Mouse (Mus musculus): ENCODE data around the gene Ndufaf1. TPM values are rescaled to one million over a fixed set of nuclear protein-coding genes. Genes with fewer than 3 reads are reported as not detected.
"Not testable (repeated sequence)": the region's sequence is repeated elsewhere in the genome, so short reads cannot be mapped to it uniquely, and the experiment has no call there.

The Ndufaf1 gene
- polyA plus RNA-seq, 1 experiment from 2014 or later, result 39.4 TPM

DNA sequence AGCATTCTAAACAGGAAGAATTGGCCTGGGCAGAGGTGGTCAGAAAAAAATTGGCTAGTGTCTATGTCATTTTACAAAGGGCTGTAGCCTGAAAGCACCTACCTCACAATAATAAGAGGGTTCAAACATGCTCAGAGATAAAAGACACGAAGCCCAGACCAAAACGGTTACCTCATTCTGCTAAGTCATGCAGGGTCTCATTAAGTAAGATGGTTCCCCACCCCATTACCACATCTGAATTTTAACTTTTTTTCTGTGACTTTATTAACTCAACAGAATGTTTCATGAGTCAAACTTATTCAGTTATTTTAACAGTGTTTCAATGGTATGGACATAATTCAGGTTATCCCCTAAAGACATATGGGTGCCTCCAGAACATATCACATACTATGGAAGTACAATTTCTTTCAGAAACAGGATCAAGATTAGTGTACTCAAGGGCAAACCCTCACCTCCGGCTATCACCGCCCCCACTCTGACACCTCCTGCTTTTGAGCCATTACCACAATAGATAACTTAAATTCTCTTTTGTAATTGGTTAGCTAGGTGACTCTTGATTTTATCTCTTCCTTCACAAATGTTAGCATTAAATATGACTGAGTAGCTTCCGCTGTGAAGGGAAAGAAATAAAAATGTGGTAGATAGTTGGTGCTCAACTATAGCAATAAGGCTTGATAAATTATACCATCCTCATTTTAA is 21.3 kb downstream of the Ndufaf1 start:
- H3K4me2 ChIP-seq (ENCODE audit: low read depth, low read length), result no peak overlapping the region
- no peak overlapping the region for H3K9ac ChIP-seq (ENCODE audit: low read depth, low read length)
- peaks cover 90% of the 10 kb centered on the region for H3K36me3 ChIP-seq (ENCODE audit: control insufficient read depth, insufficient read depth, low read length)
- H3K4me3 ChIP-seq (ENCODE audit: low read depth, low read length), result no peak overlapping the region
- no peaks in the 10 kb centered on the region for H3K4me1 ChIP-seq (ENCODE audit: control insufficient read depth, insufficient read depth, low read length)
- DNase-seq (ENCODE audit: low spot score), result no peak
- H3K27me3 ChIP-seq (replicated peaks; ENCODE audit: control insufficient read depth, insufficient read depth, low read length), result no peaks in the 10 kb centered on the region
- 94% methylated on average over 5 of the region's 5 CpGs for WGBS
- H3K9me3 ChIP-seq (ENCODE audit: control insufficient read depth, low read length), result no peaks in the 10 kb centered on the region
- H3K27ac ChIP-seq (replicated peaks; ENCODE audit: low read depth, low read length), result no peak overlapping the region
- no peak for ATAC-seq (ENCODE audit: low read depth)

DNA sequence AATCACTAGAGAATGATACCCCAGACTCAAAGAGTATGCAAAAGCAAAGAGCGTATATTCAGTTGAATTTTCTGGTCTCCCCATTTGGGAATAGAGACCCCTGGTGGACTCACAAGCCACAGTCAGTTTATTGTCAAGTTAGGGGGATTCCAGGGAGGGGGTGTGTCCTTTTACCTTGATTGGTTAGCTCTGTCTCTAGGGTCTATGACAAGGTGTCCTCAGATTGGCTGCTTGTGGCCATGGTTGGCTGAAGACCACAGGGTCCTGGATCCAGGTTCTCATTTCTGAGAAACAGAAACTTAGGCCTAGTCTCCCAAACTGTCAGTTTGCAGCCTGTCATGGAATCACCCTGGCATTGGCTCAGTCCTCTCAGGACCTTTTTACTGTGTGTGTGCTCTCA is 25.8 kb downstream of the Ndufaf1 start:
- DNase-seq (ENCODE audit: low spot score), result no peak
- Histone ChIP-seq H3K9ac (ENCODE audit: low read depth, low read length) (no peak overlapping the region), H3K4me2 (ENCODE audit: low read depth, low read length) (no peak overlapping the region), H3K27ac (replicated peaks; ENCODE audit: low read depth, low read length) (no peak overlapping the region), H3K4me3 (ENCODE audit: low read depth, low read length) (no peak overlapping the region), H3K27me3 (replicated peaks; ENCODE audit: control insufficient read depth, insufficient read depth, low read length) (no peaks in the 10 kb centered on the region), H3K36me3 (ENCODE audit: control insufficient read depth, insufficient read depth, low read length) (peaks cover 89% of the 10 kb centered on the region), H3K4me1 (ENCODE audit: control insufficient read depth, insufficient read depth, low read length) (no peaks in the 10 kb centered on the region), H3K9me3 (ENCODE audit: control insufficient read depth, low read length) (no peaks in the 10 kb centered on the region)
- 100% methylated on average over 1 of the region's 1 CpGs for WGBS
- no peak for ATAC-seq (ENCODE audit: low read depth)

DNA sequence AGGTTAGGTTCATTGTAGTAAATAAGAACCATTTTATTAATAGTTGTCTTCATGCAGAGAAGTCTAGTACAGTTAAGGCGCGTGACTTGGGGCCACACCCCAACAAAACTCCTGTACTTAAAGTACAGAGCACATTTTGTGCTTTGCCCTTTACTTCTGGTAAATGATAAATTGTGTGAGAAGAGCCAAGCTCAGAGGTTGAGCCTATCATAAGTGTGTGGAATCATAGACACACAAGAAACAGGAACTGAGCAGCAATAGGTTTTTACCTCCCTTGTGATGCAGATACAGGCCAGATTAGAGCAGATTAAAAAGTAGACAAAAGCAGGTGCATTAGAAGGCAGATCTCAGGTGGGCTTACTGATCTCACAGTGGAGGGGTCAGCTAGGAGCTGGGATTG is 41.3 kb downstream of the Ndufaf1 start:
- DNase-seq (ENCODE audit: low spot score) (no peak), ATAC-seq (ENCODE audit: low read depth) (no peak)
- peak overlapping the region; percentile 16; the same call in 1 of the 2 replicates for H3K4me2 ChIP-seq (ENCODE audit: low read depth, low read length)
- peaks cover 24% of the 10 kb centered on the region; the same call in 1 of the 2 replicates for H3K36me3 ChIP-seq (ENCODE audit: control insufficient read depth, insufficient read depth, low read length)
- 97% methylated on average over 2 of the region's 2 CpGs for WGBS
- H3K4me1 ChIP-seq (ENCODE audit: control insufficient read depth, insufficient read depth, low read length), result peaks cover 14% of the 10 kb centered on the region
- no peak overlapping the region for H3K9ac ChIP-seq (ENCODE audit: low read depth, low read length)
- H3K4me3 ChIP-seq (ENCODE audit: low read depth, low read length), result no peak overlapping the region
- no peaks in the 10 kb centered on the region for H3K27me3 ChIP-seq (replicated peaks; ENCODE audit: control insufficient read depth, insufficient read depth, low read length)
- H3K9me3 ChIP-seq (ENCODE audit: control insufficient read depth, low read length), result no peaks in the 10 kb centered on the region
- H3K27ac ChIP-seq (replicated peaks; ENCODE audit: low read depth, low read length), result no peak overlapping the region

DNA sequence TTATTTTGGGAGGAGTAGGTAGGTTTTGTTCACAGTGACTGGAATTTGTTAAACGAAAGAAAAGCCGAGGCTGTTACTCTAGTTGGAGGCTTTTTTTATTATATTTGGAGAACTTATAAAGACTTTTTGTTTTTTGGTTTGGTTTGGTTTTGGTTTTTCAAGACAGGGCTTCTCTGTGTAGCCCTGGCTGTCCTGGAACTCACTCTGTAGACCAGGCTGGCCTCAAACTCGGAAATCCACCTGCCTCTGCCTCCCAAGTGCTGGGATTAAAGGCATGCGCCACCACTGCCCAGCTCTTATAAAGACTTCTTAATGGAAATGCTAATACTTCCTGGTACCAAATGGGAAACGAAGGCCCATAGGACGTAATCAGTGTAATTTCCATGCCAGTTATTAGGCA is 43.6 kb downstream of the Ndufaf1 start:
- H3K27ac ChIP-seq (replicated peaks; ENCODE audit: low read depth, low read length); ATAC-seq (ENCODE audit: low read depth); H3K9me3 ChIP-seq (ENCODE audit: control insufficient read depth, low read length); DNase-seq (ENCODE audit: low spot score); H3K36me3 ChIP-seq (ENCODE audit: control insufficient read depth, insufficient read depth, low read length); H3K27me3 ChIP-seq (replicated peaks; ENCODE audit: control insufficient read depth, insufficient read depth, low read length): not testable (repeated sequence)
- peak overlapping the region; percentile 64 for H3K4me2 ChIP-seq (ENCODE audit: low read depth, low read length)
- peak overlapping the region; percentile 61 for H3K9ac ChIP-seq (ENCODE audit: low read depth, low read length)
- peak overlapping the region; percentile 75 for H3K4me3 ChIP-seq (ENCODE audit: low read depth, low read length)
- WGBS, result 10% methylated on average over 6 of the region's 6 CpGs
- peaks cover 14% of the 10 kb centered on the region for H3K4me1 ChIP-seq (ENCODE audit: control insufficient read depth, insufficient read depth, low read length)

DNA sequence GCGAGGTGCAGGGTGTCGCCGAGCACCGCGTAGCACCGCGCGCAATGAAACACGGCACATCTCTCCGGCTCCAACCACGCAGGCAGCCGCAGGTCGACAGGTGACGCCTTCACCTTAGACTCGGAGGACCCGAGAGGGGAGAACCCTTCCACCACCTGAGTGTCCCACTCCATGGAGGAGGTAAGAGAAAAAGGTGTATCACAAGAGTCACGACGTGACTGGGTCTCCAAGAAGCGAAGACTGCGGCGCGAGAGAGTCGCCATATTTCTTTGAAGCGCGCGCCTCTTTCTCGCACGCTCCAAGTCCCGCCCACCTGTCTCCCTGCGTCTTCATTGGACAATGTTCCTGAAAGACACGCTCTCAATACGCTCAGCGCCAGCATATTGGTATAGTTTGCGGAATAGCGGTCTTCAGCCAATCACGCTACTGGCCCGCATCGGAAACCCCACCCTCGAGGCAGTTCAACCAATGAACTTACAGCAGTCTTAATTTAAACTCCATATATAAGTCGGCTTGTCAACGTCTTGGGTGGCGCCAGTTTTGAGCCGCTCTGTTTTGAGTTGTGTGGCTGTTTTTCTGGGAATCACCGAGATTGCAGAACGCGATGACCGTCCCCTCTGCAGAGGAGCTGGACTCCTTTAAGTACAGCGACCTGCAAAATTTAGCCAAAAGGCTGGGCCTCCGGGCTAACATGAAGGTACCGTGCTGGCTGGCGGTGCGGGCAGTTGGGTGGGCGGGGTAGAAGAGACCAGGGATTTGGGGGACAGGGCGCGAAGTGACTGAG is 44.2 kb downstream of the Ndufaf1 start, which contains the start of the genes Nusap1 and Oip5:
TSS of gene Nusap1 (plus strand) at position 100 of the 784 bp plus-strand sequence.
TSS of gene Oip5 (minus strand) at position 271 of the 784 bp plus-strand sequence.
- Histone ChIP-seq H3K9ac (ENCODE audit: low read depth, low read length) (peak within 1 kb of the TSS; percentile 71), H3K27ac (replicated peaks; ENCODE audit: low read depth, low read length) (no peak within 1 kb of the TSS), H3K4me3 (ENCODE audit: low read depth, low read length) (peak within 1 kb of the TSS; percentile 75), H3K27me3 (replicated peaks; ENCODE audit: control insufficient read depth, insufficient read depth, low read length) (no peaks in the 10 kb centered on the region), H3K4me1 (ENCODE audit: control insufficient read depth, insufficient read depth, low read length) (peaks cover 14% of the 10 kb centered on the region), H3K9me3 (ENCODE audit: control insufficient read depth, low read length) (no peaks in the 10 kb centered on the region), H3K36me3 (ENCODE audit: control insufficient read depth, insufficient read depth, low read length) (0 out of 2 replicates have a peak, but pooled peaks cover 2% of the 10 kb centered on the region), H3K4me2 (ENCODE audit: low read depth, low read length) (peak within 1 kb of the TSS; percentile 71)
- DNase-seq (ENCODE audit: low spot score) (peak; percentile 100), ATAC-seq (ENCODE audit: low read depth) (peak; percentile 100)
- WGBS, result under 1% methylated on average over 55 of the region's 55 CpGs

DNA sequence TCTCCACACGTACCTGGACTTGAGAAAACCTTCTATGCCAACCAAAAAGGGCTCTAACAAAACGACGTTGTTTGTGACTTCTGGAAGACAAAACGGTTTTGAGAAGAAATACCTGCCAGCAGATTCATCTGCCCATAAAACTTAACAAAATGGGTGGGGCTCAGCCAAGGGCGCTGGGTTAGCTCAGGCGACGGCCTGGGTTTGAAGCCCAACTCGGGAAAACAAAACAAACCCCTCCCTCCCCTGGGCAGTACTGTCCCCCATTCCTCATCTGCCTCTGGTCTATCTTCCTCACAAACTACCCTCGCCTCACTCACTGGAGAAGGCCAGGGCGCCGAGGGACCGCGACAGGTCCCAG is 44.8 kb downstream of the Ndufaf1 start:
- Histone ChIP-seq H3K4me3 (ENCODE audit: low read depth, low read length) (peak overlapping the region; percentile 75), H3K36me3 (ENCODE audit: control insufficient read depth, insufficient read depth, low read length) (no peaks in the 10 kb centered on the region), H3K27me3 (replicated peaks; ENCODE audit: control insufficient read depth, insufficient read depth, low read length) (no peaks in the 10 kb centered on the region), H3K9ac (ENCODE audit: low read depth, low read length) (peak overlapping the region; percentile 71), H3K27ac (replicated peaks; ENCODE audit: low read depth, low read length) (no peak overlapping the region), H3K4me1 (ENCODE audit: control insufficient read depth, insufficient read depth, low read length) (peaks cover 14% of the 10 kb centered on the region), H3K4me2 (ENCODE audit: low read depth, low read length) (peak overlapping the region; percentile 71), H3K9me3 (ENCODE audit: control insufficient read depth, low read length) (no peaks in the 10 kb centered on the region)
- under 1% methylated on average over 13 of the region's 13 CpGs for WGBS
- ATAC-seq (ENCODE audit: low read depth) (no peak), DNase-seq (ENCODE audit: low spot score) (peak; percentile 32)

DNA sequence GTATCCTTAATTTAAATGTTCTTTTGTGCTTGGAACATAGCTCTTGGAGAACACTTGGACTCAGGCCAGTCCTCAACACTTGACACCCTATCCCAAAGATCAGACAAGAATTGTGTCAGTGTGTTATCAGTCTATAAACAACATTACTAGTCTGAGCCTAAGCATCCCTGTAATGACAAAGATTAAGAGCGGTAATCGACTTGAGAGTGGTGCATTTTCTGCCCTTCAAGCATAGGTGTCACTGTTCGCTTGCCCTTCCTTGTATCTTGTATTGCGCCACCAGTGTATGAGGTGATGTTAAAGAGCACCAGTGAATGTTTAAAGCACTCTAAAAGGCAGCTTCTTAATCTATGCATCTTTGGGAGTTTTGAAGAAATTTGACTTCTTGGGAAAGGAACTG is 55.6 kb downstream of the Ndufaf1 start:
- H3K4me2 ChIP-seq (ENCODE audit: low read depth, low read length), result no peak overlapping the region
- ATAC-seq (ENCODE audit: low read depth), result no peak
- 96% methylated on average over 4 of the region's 4 CpGs for WGBS
- no peaks in the 10 kb centered on the region for H3K4me1 ChIP-seq (ENCODE audit: control insufficient read depth, insufficient read depth, low read length)
- no peaks in the 10 kb centered on the region for H3K27me3 ChIP-seq (replicated peaks; ENCODE audit: control insufficient read depth, insufficient read depth, low read length)
- H3K9me3 ChIP-seq (ENCODE audit: control insufficient read depth, low read length), result no peaks in the 10 kb centered on the region
- peaks cover 63% of the 10 kb centered on the region for H3K36me3 ChIP-seq (ENCODE audit: control insufficient read depth, insufficient read depth, low read length)
- no peak overlapping the region for H3K4me3 ChIP-seq (ENCODE audit: low read depth, low read length)
- H3K9ac ChIP-seq (ENCODE audit: low read depth, low read length), result no peak overlapping the region
- H3K27ac ChIP-seq (replicated peaks; ENCODE audit: low read depth, low read length), result no peak overlapping the region
- no peak for DNase-seq (ENCODE audit: low spot score)
